Mouse (Mus musculus) c-Kit-negative CD71-positive TER-119-positive erythroid progenitor cells, embryonic 14.5 days (primary cell): ENCODE measurements around the gene Traf2.

Source experiments
- DNase-seq: peaks from one replicate; pipeline ENCODE4 v3.0.0-alpha.2; 2013; ENCODE audit warnings: low read depth, low spot score

Gene Traf2

DNA sequence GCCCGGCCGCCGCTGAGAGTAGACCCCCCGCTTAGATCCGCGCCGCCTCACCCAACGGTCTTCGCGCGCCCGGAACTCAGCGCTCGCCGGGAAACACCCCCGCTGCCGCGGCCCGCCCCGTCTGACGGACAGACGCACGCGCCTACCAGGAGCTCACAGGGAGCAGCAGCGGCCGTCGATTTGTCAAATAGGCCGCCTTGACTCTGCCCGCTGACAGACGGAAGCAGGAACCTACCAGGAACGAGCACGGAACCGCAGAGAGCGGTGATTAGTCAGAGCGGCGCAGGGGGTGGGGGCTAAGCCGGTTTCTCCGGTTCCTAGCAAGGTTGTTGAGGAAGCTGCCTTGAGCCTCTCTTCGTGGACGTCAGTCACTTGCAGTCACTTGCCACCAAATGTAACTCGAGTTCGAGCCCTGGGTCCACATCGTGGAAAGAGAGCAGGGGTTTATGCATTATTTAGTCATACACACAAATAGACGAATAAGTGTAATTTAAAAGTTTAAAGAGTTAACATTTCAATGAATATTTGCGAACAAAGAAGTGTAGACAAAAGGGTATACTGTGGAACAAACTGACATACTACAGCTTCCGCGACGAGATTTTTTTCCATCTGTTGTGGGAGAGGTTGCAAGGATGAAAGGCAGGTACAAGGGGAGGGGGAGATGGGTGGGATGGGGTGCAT, at the start of gene Traf2:
TSS of gene Traf2 (minus strand) at position 130 of the 681 bp plus-strand sequence.
- peak; percentile 95 for DNase-seq

DNA sequence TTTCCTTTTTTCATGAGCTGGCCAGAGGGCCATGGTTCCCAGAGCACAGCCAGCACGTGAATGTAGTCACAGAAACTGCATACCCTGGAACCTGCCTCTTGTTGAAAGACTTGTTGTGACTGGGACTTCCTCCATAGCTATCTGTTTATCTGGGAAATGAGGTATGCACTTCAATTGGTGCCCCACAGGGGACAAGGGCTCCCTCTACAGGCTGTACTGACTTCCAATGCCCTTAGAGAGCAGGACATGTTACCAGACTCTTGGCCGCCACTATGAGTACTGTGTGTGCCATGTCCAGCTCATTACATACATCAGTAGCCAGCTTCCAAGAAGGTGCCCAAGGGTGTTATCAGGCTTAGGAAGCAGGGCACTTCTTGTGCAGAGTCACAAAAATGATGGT, 45.1 kb upstream of the Traf2 start:
- no peak for DNase-seq

DNA sequence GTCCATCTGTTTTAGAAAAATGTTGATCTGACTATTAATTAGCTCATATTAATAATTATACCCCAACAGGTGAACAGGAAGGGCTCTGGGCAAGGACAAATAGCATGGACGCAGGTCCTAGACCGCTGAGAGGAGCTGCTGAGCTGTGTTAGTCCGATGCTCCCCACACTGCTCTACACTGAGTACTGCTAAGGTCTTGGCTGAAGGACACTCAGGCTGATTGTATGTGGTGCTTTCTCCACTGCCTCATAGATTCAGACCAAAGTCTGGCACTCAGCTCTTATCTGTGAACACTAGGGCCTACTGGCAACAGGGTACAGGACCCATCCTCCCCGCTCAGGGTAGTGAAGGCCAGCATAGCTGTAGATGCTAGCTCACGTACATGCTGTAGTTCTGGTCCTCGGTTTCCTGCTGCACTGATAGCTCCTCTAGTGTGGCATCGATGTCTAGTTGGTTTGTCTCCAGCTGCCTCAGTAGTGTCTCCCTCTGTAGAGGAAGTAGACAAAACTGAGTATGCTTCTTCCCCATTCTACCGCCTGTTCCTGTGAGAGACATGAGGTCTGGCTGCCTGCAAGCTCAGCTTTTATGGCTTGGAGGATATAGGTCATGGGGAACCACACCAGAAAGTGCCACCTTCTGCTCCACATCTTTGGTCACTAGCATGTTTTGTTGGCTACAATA, 41.6 kb upstream of the Traf2 start:
- no peak for DNase-seq

DNA sequence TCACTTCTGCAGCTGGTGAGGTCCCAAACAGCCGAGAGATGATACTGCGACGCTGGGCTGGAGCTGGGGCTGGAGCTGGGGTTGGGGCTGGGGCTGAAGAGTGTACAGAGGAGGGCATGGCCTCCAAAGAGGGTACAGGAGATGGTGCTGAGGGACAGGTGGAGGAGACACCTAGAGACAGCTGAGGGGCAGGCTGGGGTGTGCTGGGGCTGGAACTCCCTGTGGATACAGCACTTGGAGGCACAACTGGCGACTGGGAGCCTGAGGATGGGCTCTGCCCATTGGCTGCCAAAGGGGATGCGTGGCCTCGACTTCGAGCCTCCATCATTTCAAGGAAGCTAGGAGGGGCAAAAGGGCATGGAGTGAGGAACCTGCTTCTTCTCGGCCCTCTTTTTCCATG, 40.5 kb upstream of the Traf2 start:
- DNase-seq, result no peak

DNA sequence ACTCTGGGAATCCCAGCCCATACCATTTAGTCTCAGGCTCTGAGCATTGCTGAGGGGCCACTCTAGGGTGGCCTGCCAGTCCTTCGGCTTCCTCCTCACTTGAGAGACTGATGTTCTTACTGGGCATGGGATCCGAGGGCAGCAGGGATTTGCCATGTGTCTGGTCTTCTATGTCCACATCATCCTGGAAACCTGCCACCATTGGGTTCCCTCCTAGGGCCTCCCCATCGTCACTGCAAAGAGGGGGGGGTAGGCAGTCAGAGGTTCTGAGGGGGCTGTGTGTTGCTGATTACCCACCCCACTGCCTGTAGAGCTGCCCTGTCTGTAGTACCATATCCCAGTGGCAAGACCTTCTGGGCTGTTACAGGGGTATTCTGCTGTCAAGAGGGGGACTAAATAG, 38.9 kb upstream of the Traf2 start:
- no peak for DNase-seq

DNA sequence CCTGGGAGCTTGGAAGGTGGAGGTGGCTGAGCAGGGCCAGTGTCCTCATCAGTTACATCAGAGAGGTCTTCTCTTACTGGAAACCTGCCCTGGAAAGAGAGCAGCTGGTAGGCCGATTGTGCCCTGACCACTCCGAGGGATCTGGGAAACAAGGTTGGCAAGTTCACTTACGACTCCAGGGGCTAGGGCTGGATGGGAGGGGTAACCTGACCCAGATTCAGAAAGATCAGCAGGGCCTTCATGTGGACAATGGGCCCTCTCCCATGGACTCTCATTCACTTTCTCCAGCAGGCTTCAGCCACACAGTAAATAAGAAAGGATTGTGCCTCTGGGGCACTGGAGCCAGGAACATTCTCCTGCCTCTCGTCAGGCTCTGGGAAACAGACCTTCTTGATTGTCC, 38.1 kb upstream of the Traf2 start:
- DNase-seq, result no peak

DNA sequence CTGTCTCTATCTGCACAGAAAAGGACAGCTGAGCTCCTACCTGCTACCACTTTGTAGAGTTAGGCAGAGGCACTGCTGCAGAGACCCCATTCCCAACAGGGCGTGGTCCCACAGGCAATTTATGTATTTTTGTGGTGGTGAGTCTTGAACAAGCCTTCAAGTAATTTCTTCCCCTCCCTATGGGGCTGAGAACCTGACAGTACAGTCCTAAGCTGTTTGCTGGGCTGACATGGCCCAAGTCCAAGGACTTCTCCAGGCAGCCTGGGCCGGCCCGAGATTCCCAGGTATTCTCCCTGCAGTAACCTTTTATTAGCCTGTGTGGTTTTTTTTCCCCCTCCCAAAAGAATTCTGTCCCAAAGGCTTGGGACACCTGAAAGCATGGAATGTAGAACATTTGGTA, 37.4 kb upstream of the Traf2 start:
- no peak for DNase-seq

DNA sequence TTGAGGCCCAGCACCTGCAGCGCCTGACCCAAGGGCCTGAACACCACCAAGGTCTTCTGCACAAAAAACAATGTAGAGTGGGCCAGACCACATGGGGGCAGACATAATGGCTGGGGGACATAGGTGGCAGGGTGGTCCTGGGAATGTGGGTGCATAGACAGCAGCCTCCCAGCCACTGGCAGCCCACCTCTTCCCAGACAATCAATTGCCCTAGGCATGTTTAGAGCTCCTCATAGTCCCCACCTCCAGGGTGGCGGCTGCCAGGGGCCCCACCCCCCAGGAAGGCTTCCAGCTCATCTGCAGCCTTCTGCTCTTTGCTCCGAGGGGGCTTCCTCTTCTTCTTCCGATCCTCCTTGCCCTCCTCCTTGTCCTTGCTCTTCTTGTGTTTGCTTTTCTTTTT, 36.8 kb upstream of the Traf2 start:
- no peak for DNase-seq

DNA sequence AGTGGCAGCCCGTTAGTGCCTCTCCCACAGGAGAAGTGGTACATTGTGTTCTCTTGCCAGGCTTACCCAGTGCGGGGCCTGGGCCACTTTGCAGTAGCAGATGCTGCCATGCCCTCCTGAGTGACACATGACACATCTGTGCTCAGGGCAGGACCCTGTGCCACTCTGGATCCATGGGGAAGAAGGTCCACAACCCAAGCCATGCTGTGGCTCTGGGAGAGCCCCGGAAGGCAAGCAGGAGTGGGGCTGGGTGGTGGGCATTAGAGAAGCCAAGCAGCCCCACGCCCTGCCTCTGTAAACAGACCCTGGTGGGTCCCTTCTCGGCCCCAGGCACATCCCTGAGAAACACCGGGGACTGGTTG, 36.4 kb upstream of the Traf2 start:
- DNase-seq, result no peak

DNA sequence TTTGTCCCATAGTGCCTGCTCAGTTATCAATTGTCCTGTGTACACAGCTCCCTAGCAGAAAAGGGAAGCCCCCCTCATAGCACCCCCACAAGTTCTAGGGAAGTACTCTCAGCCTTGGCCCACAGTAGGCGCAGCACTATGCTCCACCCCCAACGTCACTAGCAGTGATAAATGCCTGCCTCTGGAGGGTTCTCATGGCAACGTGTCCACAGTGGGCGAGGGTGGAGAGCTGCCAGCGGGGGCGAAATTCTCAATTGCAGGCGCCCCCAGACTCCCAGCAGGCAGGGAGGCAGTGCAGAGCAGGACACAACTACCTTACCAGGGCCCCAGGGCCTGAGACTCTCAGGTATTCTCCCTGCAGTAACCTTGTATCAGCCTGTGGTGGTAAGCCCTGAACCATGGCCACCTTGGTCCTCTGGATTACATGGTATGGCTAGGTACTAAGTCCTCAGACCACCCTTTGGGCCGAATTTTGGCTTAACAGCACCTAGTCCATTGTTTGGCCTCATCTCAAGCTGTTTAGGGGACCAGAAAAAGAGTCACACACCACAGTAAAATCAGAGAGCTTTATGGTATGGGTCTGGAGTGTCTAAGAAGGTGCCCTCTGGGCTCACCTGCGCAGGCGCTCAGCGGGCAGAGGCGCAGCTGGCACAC, 35.9 kb upstream of the Traf2 start:
- DNase-seq, result no peak

DNA sequence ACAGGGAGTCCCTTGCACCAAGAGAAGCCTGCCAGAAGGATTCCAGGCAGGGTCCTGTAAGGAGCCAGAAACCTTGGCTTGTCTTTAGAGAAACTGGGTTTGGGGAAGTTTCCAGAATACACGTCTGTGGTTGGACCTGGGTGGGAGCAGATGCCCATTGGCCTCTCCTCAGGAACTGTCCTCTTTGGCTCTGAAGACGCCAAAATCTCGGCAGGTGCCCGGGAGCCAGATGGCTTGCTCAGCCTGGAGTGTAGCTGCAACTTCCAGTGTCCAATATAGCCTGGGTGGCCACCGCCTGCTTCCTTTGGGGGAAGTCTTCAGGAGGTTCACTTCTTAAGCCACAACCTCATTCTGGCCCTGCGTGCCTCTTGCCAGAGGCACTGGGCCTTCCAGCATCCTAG, 35.2 kb upstream of the Traf2 start:
- DNase-seq, result no peak

DNA sequence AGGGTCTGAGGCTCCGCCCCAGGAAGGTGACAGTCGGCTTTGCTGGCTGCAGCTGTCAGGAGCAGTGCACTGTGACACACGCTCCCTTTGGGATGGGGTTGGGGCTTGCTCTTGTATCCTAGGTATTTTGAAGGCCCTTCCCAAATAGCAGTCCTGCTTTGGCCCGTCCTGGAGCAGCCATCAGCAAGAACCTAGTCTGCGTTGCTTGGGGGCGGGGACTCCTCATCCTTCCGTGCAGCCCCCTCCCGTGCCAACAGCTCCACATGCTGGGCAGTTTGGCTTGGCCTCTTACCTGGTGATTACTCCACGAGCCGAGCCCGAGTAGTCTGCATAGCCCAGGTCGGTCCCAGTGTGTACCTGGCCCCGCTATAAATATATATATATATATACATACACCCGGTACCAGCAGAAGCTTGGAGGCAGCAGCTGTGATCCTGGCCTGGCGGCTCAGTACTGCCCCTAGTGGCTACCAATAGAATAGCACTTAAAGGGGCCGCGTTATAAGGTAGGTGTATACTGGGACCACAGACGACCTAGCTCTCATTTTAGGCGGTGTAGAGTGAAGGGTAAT, 34.6 kb upstream of the Traf2 start, which contains the start of gene Ajm1:
TSS of gene Ajm1 (minus strand) at position 464 of the 571 bp plus-strand sequence.
- peak; percentile 53 for DNase-seq

DNA sequence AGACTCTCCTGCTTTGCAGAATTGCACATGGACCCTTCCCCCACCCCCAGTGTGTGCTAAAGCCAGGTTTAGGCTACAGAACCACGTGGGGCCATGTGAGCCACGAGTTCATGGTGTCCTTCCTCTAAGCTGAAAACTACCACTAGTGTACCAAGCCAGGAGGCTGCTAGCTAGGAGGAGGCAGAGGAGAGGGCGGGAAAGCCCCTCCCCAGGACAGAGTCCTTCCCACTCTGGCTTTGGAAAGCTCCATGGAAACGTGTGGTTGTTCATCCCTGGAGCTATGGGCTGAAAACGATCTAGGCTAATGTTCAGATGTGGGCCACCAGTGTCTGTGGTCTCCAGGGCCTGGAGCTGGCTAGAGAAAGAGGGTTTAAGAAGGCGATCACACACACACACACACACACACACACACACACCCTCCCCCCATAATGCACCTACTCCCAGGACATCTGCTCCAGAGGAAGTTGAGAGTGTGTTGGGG, 33.9 kb upstream of the Traf2 start:
- DNase-seq, result no peak

DNA sequence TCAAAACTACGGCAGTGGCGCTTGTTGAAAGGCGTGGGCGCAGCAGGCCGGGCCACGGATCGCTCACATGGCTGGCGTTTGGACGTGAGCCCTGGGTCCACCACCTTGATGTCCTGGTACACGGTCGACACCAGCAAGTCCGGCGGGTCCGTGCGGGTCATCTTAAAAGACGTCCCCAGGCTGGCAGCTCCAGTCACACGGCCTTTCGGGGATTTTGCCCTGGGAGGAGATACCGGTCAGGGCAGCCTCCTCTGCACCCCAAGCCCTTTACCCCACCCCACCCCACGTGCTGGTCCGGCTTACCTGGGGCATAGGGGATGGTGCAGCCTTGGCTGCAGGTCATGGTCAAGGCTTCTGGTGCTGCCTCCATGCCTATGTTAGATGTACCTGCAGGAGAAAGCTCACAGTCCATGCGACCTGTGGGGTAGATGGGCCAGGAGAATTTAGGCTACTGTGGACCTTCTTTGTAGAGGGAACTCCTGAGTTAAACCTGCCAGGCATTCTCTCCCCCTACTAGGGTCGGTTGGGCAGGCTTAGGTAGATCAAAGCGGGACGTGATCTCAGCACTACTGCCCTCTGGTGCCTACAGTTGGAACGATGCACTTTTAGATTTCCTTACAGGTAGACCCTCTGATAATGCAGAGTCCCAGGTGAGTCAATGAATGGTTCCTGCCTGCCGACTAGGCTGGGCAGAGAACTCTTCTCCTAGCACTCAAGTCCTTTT, 33.2 kb upstream of the Traf2 start:
- no peak for DNase-seq

DNA sequence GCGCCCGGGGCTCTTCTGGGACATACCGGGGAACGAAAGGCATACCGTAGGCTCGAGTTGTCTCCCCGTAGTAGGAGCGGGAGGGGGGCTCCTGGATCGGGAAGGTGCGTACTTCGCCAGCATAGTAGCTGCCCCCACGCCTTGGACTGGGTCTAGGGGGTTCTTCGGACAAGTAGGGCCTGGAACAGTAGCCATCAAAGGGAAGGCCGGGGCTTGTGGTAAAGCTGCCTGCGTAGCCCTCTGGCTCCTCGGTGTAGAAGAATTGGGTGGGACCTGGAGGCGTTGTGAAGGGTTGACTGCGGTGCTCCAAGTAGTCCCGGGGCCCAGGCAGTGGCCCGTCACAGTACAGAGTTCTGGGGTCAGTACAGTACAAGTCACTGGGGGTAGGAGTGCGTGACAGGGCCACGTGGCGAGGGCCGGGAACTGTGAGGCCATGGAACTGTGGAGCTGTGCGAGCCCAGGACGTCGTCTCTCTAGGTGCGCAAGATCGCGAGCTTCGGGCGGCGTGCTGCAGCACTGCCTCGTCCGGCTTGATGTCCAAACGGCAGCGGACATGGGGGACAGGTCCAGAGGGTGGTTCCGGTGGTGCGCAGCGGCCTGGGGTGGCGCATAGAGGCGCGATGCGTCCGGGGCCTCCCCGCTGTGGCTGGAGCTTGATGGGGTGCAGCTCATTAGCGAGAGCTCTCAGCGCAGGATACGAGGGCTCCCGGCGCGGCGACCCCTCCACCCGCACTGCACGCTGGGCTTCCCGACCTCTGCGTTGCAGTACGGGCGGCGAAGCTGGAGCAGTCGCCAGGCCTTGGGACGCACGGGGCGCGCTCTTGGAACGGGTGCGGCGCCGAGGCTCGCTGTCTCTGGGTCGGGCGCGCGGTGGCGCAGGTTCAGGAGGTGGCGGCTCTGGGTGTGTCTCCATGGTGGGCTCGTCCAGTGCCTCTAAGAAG, 32.3 kb upstream of the Traf2 start:
- no peak for DNase-seq

DNA sequence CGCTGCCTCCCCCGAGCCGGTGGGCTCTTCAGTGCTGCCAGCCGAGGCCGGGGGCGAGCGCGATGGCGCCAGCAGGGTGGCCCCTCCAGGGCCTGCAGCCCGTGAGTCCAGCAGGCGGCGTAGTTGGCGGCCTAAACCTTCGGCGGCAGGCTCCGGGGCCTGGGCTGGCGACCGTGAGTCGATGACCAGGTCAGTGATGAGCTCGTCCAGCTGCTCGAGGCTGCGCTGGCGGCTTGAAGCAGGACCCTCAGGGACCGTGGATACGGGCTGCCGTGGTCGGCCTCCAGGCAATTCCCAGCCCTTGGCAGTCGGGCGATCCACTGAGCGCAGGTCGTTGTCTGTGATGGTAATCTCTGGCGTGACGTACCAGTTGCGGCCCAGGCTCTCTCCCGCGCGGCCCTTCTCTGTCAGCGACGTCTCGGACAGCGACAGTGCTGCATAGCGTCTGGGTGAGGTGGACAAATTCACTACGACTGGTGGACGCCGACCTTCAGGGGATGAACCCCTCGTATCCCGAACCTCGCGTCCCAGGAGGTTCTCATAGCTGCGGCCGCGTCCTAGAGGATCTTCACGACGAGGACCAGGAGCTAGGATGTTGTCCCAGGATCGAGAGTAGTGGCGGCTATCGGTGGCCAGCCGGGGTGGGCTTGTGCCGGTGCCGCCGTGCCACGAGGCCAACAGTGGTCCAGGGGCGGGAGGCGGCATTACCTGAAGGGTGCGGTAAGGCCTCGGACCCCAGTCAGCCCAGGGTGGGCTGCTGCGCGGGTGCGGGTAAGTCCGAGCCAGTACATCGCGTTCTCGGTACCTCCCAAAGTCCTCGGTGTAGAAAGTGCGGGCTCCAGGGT, 31.4 kb upstream of the Traf2 start:
- no peak for DNase-seq

DNA sequence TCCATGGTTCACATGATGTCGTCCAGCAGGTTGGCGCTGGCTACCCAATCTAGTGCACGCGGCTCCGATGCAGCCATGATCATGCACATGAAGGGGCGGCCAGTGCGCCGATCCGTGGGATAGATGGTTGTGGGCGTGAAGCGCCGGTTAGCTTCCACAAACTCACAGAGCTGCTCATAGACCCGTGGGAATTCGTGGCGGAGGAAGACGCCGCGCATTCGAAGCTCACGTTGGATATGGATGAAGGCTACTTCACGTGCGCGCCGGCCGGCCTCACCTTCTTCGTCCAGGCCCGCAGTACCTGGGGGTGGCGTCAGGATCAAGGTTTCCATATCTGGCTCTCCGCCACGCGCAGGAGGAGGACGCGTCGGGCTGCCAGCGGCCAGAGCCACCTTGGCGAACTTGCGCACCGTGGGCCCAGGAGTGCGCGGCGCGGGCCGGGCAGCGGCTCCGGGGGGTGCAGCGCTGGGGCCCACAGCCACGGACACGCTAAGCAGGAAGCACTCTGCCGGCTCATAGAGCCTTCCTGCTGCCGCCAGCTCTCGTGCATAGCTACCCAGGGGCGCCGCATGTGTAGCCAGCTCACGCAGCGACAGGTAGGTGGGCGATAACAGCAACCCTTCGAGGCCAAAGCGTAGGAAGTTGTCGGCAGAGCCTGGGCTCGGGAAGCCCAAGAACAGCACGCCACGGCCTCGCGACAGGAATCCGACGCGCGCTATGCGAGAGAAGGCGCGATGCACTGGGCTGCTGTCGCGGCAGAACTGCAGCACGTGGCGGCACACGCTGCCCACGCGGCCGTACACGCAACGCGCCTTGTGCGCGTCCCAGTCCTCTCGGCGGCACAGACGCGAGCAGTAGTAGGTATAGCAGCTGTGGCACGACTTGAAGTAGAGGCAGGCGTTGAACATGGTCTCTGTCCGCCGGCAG, 30.5 kb upstream of the Traf2 start:
- DNase-seq, result no peak

DNA sequence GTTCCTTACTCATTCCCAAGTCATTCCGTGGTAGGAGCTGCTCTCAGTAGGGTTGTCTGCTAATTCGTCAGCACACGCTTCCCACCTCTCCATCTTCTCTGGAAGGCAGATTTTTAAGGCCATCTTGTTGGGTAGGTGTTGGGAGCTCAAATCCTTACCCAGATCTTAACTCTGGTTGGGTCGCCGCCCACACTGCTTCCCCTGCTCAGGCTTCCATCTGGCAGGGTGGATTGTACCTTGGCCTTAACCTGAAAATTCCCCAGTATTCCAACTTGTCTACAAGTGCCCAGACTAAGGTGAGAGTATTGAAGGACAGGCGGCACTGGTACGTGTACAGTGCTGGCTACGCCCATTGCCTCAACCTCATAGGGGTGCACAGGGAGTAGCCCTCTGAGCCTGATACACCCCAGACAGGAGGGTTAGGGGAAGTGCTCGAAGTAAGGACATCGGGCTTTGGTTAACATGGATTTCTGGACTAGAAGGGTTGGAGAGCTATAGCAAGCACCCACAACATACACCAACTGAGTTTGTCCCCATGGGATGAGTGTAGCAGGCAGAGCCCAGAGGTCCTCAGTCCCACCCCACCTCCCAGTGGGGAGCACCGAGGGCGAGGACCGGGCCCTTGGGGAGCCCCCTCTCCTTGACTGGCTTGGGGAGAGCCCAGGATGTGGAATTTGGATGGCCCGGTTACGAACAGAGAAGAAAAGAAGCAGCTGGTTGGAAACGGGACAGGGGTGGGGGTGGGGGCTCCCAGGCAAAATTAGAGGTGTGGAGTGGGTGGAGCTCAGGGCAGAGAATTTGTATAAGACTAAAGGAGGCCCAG, 29.5 kb upstream of the Traf2 start:
- DNase-seq, result no peak
